Mouse (Mus musculus) megakaryocyte, embryonic 14.5 days (primary cell): Measurements from ENCODE around the gene L1cam.

Experiments
- FLI1 ChIP-seq: IDR thresholded peaks from 2 replicates; pipeline ENCODE4 v1.6.1; 2012; ENCODE audit warnings: low read length, inconsistent platforms, mixed read lengths
- GATA1 ChIP-seq: IDR thresholded peaks from 3 replicates; pipeline ENCODE4 v1.6.1; 2012; ENCODE audit warnings: mixed read lengths, low read length, inconsistent platforms, borderline replicate concordance

DNA sequence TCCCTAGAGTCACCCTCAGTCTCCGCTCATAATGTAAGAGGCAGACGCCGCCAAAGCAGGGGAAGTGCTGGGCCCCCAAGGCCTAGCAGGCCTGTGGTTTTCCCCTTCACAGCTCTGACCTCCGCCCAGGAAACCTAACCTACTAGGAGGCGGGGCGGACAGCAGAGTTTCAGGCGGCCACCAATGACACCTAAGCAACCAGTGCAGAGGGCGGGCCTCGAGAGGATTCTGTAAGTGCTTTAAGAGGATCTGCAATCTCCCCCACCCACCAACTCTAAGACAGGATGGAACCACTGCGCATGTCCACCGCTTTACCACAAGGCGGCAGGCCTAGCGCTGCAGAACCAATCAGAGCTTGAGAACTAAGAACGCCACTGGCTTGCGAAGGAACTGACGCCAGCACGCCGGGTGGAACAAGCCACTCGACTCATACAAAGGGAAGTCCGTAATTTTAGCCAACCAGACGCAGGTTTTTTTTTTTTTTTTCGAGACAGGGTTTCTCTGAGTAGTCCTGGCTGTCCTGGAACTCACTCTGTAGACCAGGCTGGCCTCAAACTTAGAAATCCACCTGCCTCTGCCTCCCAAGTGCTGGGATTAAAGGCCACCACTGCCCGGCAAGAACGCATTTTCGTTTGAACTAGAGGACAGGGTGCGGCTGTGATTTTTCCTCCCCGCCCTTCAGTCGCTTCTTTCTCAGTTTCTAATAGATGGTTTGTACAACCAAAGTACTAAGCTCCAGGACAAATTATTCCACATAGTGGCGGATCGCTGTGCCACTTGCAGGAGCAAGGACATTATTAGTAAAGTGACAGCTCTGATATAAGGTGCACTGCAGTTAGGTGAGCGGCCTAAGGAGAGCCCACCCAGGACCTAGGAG is 19.2 kb upstream of the L1cam start:
- TF ChIP-seq GATA1 (no peak), FLI1 (no peak)
